Mouse (Mus musculus) stomach, postnatal 0 days (tissue): ENCODE results near the gene Lpcat3. TPM values are rescaled to one million over a fixed set of nuclear protein-coding genes. Genes with fewer than 3 reads are reported as not detected.
A peak's percentile ranks its signal among the peaks of the same experiment; 100 is the strongest.

Experiments used
- ATAC-seq: fragments of 200-750 bp; cut with Nextera tagmentation; 2 replicates; pipeline ENCODE4 v1.8.0; 2017; ENCODE audit not compliant: low FRiP score, low TSS enrichment
- DNase-seq: peaks from one replicate; pipeline ENCODE4 v3.0.0-alpha.2; 2016; ENCODE audit warnings: low spot score
- H3K27ac ChIP-seq: fragments of 300-500 bp; sonication (generic); replicated peaks from 2 replicates; pipeline ENCODE4 v1.5.1; 2014; ENCODE audit warnings: mild to moderate bottlenecking, control low read depth
- H3K27me3 ChIP-seq: fragments of 300-500 bp; sonication (generic); 2 replicates; pipeline ENCODE4 v1.6.1; 2014; ENCODE audit warnings: low read length; ENCODE audit not compliant: control insufficient read depth, insufficient read depth
- H3K36me3 ChIP-seq: fragments of 300-500 bp; sonication (generic); 2 replicates; pipeline ENCODE4 v1.6.1; 2014; ENCODE audit warnings: low read length, mixed read lengths; ENCODE audit not compliant: control insufficient read depth, insufficient read depth
- H3K4me1 ChIP-seq: fragments of 300-500 bp; sonication (generic); replicated peaks from 2 replicates; pipeline ENCODE4 v1.6.1; 2014; ENCODE audit warnings: antibody characterized with exemption; ENCODE audit not compliant: control insufficient read depth, insufficient read depth
- H3K4me2 ChIP-seq: fragments of 300-500 bp; sonication (generic); replicated peaks from 2 replicates; pipeline ENCODE4 v1.6.1; 2014; ENCODE audit warnings: low read depth, mild to moderate bottlenecking, control low read depth, moderate library complexity
- H3K4me3 ChIP-seq: fragments of 300-500 bp; sonication (generic); 2 replicates; pipeline ENCODE4 v1.5.1; 2014; ENCODE audit warnings: low read depth, low read length, control low read depth
- H3K9ac ChIP-seq: fragments of 300-500 bp; sonication (generic); 2 replicates; pipeline ENCODE4 v1.6.1; 2014; ENCODE audit warnings: mild to moderate bottlenecking, low read length, control low read depth, mixed read lengths
- H3K9me3 ChIP-seq: fragments of 300-500 bp; sonication (generic); 2 replicates; pipeline ENCODE4 v1.6.1; 2016; ENCODE audit warnings: low read length; ENCODE audit not compliant: control insufficient read depth
- CTCF ChIP-seq: IDR thresholded peaks from 2 replicates; pipeline ENCODE4 v1.5.1; 2016; ENCODE audit warnings: antibody characterized with exemption, low read depth, mild to moderate bottlenecking, moderate library complexity
- EP300 ChIP-seq: optimal IDR thresholded peaks from 2 replicates; pipeline ENCODE3; 2016; ENCODE audit warnings: antibody characterized with exemption
- WGBS: fragments of 180-500 bp; shearing (Covaris S2); extraction: QIAGEN DNeasy Blood & Tissue Kit; methylation state at CpG from one replicate; pipeline ENCODE4 v1.1.7; 2014; 5-methylcytosine and 5-hydroxymethylcytosine counted together
- polyA plus RNA-seq: library from polyadenylated mRNA; unstranded; fragments of >200 nt; fragmentation: Nextera tagmentation; extraction: Ambion mirVana; gene quantifications from 2 replicates; pipeline ENCODE4 v1.2.1, GENCODE M21; 2015

Gene Lpcat3
- polyA plus RNA-seq, 1 experiment from 2014 or later: 78.8 TPM

GRCm38 (mm10) chr6:124740211-124740887, 77.5 kb downstream of the Lpcat3 start:
- DNase-seq (peak; percentile 77), ATAC-seq (peak; percentile 2; the same call in 1 of the 2 replicates)
- Histone ChIP-seq H3K36me3 (peaks cover 11% of the 10 kb centered on the region), H3K9me3 (no peaks in the 10 kb centered on the region), H3K4me2 (peak overlapping the region; percentile 92), H3K9ac (peak overlapping the region; percentile 78), H3K27ac (peak overlapping the region; percentile 98), H3K4me3 (peak overlapping the region; percentile 54), H3K4me1 (peaks cover 3% of the 10 kb centered on the region; the same call in 1 of the 2 replicates), H3K27me3 (no peaks in the 10 kb centered on the region)
- WGBS: under 1% methylated on average over 28 of the region's 29 CpGs
- TF ChIP-seq EP300 (no peak), CTCF (peak; percentile 77)

GRCm38 (mm10) chr6:124740888-124741761, 78.3 kb downstream of the Lpcat3 start, which contains the start of gene Grcc10:
Gene Grcc10, minus strand, starts transcription at chr6:124741374.
- H3K27me3 ChIP-seq: no peaks in the 10 kb centered on the region
- peak within 1 kb of the TSS; percentile 92 for H3K4me2 ChIP-seq
- peak; percentile 71 for ATAC-seq
- H3K27ac ChIP-seq: peak within 1 kb of the TSS; percentile 98
- TF ChIP-seq EP300: peak; percentile 68
- TF ChIP-seq CTCF: no peak
- peaks cover 11% of the 10 kb centered on the region for H3K36me3 ChIP-seq
- peak within 1 kb of the TSS; percentile 78 for H3K9ac ChIP-seq
- no peaks in the 10 kb centered on the region for H3K9me3 ChIP-seq
- peak within 1 kb of the TSS; percentile 54 for H3K4me3 ChIP-seq
- under 1% methylated on average over 41 of the region's 41 CpGs for WGBS
- H3K4me1 ChIP-seq: peaks cover 3% of the 10 kb centered on the region; the same call in 1 of the 2 replicates
- DNase-seq: peak; percentile 88

- peak overlapping the region; percentile 92 for H3K4me2 ChIP-seq
- peak overlapping the region; percentile 54; the same call in 1 of the 2 replicates for H3K4me3 ChIP-seq
- ATAC-seq (no peak), DNase-seq (no peak)
- peak overlapping the region; percentile 78 for H3K9ac ChIP-seq
- peaks cover 11% of the 10 kb centered on the region for H3K36me3 ChIP-seq
- 68% methylated on average over 3 of the region's 3 CpGs for WGBS
- peaks cover 3% of the 10 kb centered on the region; the same call in 1 of the 2 replicates for H3K4me1 ChIP-seq
- no peaks in the 10 kb centered on the region for H3K9me3 ChIP-seq
- no peaks in the 10 kb centered on the region for H3K27me3 ChIP-seq
- peak overlapping the region; percentile 98 for H3K27ac ChIP-seq
- no peak for TF ChIP-seq CTCF
- no peak for TF ChIP-seq EP300
Measured at GRCm38 (mm10) chr6:124741842-124742241, 79.0 kb downstream of the Lpcat3 start.

- no peak for TF ChIP-seq CTCF
- TF ChIP-seq EP300: no peak
- Histone ChIP-seq H3K9ac (no peak overlapping the region), H3K4me2 (no peak overlapping the region), H3K9me3 (no peaks in the 10 kb centered on the region), H3K27ac (no peak overlapping the region), H3K36me3 (peaks cover 15% of the 10 kb centered on the region), H3K4me1 (peaks cover 3% of the 10 kb centered on the region; the same call in 1 of the 2 replicates), H3K27me3 (no peaks in the 10 kb centered on the region), H3K4me3 (no peak overlapping the region)
- ATAC-seq: no peak
- 91% methylated on average over 15 of the region's 15 CpGs for WGBS
- no peak for DNase-seq
Measured at GRCm38 (mm10) chr6:124742839-124743514, 80.2 kb downstream of the Lpcat3 start.

GRCm38 (mm10) chr6:124743647-124744046, 80.8 kb downstream of the Lpcat3 start:
- Histone ChIP-seq H3K9ac (0 out of 2 replicates have a peak overlapping the region, but pooled peaks have one; percentile 23), H3K4me3 (no peak overlapping the region), H3K27me3 (no peaks in the 10 kb centered on the region), H3K4me1 (peaks cover 3% of the 10 kb centered on the region; the same call in 1 of the 2 replicates), H3K27ac (no peak overlapping the region), H3K36me3 (peaks cover 15% of the 10 kb centered on the region), H3K4me2 (no peak overlapping the region), H3K9me3 (no peaks in the 10 kb centered on the region)
- ATAC-seq (no peak), DNase-seq (no peak)
- TF ChIP-seq EP300: no peak
- no peak for TF ChIP-seq CTCF
- WGBS: 91% methylated on average over 8 of the region's 8 CpGs
